Mouse (Mus musculus): ENCODE measurements around the gene B9d1.
A peak's percentile ranks its signal among the peaks of the same experiment; 100 is the strongest.

B9d1 gene

DNA sequence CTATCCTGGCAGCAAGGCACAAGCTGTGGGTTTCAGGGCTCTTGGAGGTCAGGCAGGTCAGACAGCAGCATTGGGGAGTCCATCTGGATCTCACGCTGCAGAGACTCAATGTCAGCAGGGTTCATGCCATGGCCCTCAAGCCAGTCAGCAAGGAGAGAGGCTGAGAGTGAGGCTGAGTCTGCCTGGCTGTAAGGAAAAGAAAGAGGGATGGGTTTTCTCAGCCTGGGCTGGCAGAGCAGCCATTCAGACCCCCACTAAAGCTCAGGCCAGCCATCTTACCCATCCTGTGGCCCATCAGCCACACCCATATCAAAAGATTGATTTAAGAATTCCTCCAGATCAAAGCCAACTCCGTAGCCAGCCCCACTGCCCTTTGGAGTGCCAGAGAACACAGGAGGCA lies 15.9 kb upstream of the B9d1 start:
- no peak for DNase-seq (ENCODE audit: low spot score in 2 of 2)

DNA sequence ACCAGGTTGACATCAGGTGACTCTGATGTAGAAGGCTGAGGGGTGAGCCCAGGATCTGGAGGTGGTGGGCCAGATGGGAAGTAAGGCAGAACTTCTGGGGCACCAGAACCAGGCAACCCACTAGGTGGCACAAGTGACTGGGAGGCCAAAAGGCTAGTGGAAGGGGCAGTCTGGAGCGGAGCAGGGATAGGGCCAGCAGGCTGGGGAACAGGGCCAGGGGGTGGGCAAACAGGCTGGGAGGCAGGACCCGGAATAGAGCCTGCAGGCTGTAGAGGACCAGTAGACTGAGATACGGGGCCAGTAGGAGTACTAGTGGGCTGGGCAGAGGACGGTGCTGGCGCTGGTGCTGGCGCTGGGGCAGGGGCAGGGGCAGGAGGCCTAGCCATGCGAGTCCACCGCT lies 15.1 kb upstream of the B9d1 start:
- no peak for DNase-seq (ENCODE audit: low spot score in 2 of 2)

DNA sequence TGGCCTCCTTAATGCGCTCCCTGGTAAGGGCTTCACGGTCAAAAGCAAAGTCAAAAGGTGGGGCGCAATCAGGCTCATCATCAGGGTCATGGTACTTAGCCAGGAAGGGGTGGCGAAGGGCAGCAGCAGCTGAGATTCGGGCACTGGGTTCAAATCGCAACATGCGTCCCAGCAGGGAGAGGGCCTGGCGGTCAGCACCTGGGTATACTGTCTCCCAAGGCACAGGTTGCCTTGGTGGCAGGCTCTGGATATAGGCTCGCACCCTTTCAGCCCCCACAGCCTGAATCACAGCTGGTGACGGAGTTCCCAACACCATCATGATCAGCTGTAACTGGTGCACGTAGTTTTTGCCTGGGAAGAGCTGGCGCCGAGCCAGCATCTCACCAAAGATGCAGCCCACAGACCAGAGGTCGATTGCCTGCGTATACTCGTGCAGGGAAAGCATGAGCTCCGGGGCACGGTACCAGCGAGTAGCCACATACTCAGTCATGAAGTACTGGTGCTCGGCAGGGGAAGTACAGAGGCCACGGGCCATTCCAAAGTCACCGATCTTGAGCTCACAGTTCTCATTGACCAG lies 13.9 kb upstream of the B9d1 start:
- DNase-seq (ENCODE audit: low spot score in 2 of 2) = no peak

DNA sequence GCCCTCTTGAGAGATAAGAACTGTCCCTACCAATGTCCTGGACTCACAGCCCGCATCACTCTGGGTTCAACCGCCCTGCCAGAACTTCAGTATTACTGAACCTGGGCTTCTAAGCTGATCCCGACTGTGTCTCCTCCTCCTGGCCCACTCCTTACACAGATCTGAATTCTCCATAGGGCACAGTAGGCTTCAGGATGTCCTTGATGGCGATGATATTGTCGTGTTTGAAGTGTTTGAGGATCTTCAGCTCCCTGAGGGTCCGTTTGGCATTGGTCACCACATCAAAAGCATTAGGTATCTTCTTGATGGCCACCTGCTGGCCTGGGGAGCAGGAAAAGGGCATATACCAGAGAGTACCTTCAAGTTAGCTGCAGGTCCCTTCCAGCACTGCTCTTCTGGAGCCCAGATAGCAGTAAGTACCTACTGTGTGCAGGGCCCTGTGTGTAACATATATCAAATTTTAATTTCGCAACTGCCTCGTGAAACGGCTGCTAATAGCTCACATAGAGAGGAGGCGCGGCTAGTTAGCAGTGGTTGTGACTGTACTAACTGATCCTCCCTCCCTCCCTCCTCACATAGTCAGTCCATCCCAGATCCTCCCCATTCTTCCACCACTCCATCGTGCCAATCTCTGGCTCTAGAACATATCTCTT lies 12.1 kb upstream of the B9d1 start:
- DNase-seq (ENCODE audit: low spot score in 2 of 2) = no peak

DNA sequence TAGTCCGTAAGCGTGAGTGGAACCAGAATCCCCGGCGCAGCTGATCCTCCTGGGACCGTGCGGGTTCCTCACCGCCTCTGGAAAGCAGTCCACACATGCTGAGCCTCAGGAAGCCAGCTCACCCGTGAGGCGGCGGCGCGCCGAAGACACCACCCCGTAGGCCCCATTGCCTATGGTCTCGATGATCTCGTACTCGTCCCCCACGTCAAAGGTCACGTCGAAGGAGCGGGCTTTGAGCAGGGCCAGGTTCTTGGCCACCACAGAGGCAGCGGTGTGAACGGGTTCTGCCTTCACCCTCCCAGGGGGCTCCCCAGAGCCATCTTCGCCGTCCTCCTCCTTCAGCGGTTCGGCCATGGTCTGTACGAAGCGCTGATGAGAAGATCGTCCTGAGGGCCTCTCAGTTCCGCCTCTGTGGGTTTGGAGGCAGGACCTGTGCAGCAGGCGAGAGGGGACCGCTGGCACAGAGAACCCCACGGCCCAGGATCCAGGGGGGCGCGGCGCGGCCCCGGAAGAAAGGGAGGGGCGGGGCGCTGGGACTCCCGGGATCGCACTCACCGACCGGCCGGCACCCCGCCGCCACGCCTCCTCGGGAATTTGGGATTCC lies 11.3 kb upstream of the B9d1 start:
- peak in 1 of 2 experiments; percentile 37 for DNase-seq (ENCODE audit: low spot score in 2 of 2)

DNA sequence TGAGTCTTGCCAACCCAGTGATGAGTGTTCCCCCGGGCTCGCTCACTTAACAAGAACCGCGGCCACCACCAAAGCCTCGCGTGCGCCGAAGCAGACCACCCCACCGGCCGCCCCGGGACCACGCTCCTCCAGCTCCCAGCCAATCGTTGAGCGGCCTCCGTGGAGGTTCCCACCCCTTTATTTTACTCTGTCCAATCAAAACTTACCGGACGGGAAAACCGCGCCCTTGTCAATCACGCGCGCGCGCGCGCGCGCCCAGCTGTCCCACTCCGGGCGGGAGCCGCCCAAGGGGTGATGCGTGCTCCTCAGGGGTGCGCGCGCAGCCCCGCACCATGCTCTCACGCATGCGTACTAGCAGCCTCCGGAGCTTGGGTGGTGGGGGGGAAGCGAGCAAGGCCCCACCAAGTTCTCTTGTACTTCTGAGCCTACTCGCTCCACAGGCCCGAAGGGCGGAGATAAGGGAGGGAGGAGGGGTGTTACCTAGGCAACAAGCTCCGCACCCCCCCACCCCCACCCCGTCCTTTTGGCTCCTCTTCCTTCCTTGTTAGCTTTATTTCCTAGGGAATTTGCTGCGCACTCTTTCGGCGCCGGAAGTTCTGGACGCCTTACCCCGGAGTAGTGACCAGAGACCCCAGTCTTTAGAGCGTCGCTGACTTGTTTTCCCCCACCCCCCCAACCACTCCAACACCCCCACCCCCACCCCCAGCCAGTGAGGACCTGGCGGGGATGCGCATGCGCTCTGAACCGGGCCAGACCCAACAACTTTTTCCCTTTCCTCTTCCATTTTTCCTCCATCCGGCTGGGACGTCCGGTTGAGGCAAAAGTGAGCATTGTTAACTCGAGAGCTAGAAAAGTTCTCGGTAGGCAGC lies 10.6 kb upstream of the B9d1 start, which contains the start of gene Mapk7:
Gene Mapk7 (minus strand): TSS at position 278 of the 869 bp plus-strand sequence.
- DNase-seq (ENCODE audit: low spot score in 2 of 2) = peak; percentile 93 to 96

DNA sequence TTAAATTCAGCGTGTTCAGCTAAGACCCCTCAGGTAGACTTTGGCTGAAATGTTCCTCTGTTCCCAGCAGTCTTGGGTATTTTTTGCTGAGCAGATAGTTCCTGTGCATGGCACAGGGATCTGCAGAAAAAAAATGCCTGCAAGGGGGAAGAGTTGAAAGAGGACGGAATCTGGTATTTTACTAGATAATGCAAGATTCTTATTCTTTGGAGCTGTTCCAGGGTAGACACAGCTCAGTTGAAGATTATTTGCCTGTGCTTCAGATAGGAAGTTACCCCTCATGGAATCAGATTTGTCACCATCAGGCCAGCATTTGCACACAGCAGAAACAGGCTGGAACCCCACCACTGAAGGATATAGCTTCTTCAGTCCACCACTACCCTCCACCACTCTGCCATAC lies 9.4 kb upstream of the B9d1 start:
- DNase-seq (ENCODE audit: low spot score in 2 of 2) = no peak

DNA sequence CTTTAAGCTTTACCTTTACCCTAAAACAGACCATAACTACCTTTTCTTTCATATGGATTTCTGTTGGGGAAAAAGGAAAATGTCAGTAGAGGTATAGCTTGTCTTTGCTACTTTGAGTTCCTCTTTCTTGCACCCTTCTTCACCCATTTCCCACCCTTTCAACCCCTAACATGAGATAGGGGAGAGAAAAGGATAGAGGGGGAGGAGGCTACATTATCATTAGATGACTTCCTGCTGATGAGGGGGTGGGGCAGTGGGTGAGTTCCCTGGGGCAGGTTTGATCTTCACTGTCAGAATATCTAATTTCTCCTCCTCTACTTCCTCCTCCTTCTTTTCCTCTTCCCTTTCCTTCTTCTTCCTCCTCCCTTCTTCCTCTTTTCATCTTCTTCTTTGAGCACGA lies 7.5 kb upstream of the B9d1 start:
- no peak for DNase-seq (ENCODE audit: low spot score in 2 of 2)

DNA sequence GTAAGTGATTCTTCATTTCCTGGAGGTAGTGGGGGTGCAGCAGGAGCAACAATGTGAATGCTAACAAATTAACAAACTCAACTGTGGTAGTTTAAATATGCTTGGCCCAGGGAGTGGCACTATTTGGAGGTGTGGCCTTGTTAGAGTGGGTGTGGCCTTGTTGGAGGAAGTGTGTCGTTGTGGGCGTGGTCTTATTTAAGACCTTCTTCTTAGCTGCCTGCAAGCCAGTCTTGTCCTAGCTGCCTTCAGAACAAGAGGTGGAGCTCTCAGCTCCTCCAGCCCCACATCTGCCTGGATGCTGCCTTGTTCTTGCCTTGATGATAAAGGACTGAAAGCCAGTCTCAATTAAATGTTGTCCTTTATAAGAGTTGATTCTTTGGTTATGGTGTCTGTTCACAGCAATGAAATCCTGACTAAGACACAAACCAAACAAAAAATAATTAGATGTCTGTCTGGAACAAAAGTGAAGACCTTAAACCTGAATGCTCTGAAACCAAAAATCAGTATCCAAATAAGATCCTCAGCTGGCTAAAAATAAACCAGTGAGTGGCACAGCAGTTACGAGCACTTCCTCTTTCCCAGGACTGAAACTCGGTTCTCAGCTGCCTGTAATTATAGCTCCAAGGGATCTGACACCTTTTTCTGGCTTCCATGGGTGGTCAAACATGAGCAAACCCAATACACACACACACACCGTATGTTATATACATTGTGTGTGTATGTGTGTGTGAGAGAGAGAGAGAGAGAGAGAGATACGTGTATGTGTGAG lies 6.0 kb upstream of the B9d1 start:
- no peak for DNase-seq (ENCODE audit: low spot score in 2 of 2)

DNA sequence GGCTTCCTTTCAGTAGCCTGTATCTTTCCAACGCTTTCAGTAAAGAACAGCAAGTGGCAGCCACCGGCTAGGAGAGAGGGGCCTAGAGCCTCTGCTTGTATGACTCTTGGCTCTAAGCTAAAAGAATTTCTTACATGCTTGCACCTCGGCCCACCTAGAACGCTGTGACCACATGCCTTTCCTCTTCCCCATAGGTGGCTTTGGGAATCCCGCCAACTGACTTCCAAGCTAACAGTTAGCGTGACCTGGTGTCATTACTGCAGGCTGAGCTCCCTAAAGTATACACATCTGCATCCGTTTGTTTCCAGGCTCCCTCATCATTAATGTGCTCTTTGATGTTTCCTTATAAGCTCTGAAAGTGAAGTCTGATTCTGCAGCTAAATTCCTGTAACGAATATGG lies 1.0 kb upstream of the B9d1 start:
- DNase-seq (ENCODE audit: low spot score in 2 of 2) = no peak

DNA sequence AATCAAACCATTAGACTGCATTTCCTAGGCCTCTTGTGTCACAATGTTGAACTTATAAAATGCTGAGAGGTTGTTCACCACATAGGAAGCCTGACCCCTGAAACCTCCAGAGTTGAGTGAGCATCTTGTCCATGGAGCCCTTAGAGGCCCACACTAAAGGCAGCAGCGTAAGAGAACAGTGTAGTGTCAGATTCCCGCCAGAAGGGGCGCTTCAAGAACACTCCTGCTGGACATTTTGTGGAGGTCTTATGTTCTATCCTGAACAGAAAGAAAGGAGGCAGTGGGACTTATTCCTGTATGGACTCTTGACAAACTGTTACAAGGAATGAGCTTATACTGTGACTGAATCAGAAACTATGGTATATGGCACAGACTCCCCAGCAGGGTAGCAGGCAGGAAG lies 10.0 kb downstream of the B9d1 start:
- no peak for DNase-seq (ENCODE audit: low spot score in 2 of 2)

DNA sequence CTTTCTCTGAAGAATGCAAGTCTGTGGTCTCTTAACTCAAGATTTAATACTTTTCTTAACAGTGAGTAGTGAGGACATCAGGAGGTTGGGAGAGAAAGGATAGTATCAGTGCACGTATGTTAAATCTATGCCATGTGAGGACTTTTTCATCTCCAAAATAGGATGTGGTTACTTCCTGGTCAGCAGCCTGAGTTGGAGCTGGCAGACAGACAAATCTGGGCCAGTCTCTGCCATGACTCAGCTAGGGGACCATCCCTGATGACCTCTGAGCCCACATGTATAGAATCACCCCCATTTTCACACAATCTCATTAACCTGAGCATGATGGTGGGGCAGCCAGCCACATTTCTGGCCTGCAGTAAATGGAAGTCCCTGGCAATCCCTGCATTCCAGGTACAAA lies 13.0 kb downstream of the B9d1 start:
- DNase-seq (ENCODE audit: low spot score in 2 of 2) = no peak

DNA sequence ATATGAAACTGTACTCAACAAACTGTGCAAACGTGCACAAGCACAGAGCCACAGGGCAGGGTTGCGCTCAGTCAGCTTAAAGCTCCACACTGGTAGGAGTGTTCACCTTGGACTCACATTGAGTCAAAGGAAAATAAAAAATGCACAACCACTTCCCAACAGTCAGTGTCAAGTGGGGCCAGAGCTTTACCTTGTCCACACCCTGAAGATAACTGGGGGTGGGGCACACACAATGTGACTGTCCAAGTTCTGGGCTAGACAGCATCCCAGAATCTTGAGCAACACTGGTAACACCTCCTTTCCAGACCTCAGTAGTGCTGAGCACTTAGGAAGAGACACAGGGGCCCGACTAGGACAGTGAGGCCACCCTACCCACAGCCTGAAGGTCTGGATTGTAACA lies 13.9 kb downstream of the B9d1 start:
- DNase-seq (ENCODE audit: low spot score in 2 of 2) = no peak

DNA sequence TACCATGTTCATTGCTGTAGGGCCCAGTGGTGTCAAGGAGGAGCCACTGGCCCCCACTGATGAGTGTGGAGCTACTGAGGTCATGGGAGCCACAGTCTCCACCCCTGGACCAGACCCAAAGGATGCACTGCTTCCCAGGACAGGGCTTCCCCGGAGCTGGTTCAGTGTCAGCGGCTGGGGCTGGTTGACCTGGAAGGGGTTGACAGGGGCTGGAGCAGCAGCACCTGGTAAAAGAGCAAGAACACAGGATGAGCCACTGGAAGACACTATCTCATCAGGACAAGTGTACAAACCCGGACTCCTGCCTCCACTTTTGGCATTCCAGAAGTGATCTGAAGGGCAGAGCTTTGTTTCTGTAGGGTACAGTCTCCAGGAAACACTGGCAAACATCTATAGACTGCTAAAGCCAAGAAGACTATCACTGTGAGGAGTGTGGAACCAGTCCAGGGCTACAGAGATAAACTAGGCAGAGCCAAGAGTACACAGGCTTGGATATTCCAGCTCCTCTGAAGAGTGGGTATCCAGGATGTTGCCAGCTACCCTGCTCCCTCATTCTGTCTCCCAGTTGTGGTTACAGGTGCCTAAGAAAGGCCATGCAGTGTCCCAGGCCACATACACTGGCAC lies 14.7 kb downstream of the B9d1 start:
- DNase-seq (ENCODE audit: low spot score in 2 of 2) = no peak

DNA sequence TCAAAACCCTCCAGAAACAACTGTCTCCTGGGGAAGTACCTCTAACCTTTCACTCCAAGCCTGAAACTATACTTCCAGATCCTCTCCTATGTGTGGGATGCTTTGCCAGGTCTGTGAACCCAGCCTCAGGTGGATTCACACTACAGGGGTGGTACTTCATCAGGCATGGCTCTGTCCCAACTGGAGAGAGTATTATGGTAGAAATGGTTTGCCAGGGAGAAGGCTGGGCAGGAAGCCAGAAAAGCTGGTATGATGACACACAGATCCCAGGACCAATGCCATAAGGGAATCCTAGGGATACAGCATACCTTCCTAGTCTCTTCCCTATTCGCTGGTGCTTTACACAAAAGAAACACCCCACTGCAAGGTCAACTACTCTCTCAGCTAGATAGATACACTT lies 21.9 kb downstream of the B9d1 start:
- DNase-seq (ENCODE audit: low spot score in 2 of 2) = no peak

DNA sequence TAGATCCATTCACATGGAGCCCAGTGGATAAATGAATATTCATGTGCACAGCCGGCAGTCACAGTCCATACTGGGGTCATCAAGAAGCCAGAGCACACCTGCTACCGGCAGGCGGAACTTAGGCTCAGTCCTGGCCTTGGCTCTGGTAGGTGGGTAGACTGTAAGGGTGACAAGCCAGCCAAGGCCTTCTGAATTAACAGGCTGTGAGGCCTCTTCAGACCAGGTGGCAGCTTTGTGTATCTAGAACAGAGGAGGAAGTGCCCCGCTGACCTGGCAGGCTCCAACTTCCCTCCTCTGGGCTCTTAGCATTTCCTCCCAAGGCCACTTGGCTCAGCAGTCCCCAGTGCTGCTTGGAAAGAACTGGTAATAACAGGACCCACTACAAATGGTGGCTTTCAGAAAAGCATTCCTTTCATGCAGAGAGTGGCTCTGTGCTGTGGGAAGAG lies 24.3 kb downstream of the B9d1 start:
- DNase-seq (ENCODE audit: low spot score in 2 of 2) = no peak

DNA sequence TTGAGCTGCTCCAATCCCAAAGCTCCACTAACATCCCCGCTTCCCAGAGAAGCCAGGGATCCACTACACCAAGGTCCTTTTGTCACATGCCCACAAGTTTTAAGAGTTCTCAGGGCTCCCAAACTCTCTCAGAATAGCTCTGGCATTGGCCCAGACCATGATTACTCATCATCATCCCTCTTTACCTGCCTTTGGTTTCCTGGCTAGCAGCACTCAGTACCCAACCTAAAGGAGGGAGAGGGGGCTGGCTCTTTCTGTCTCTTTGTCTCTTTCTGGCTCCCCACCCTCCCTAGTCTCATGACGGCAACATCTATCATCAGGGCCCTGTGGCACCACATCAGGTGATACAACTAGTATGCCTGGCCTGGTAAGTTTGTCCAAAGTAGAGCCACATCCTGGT lies 27.9 kb downstream of the B9d1 start:
- DNase-seq (ENCODE audit: low spot score in 2 of 2) = no peak

DNA sequence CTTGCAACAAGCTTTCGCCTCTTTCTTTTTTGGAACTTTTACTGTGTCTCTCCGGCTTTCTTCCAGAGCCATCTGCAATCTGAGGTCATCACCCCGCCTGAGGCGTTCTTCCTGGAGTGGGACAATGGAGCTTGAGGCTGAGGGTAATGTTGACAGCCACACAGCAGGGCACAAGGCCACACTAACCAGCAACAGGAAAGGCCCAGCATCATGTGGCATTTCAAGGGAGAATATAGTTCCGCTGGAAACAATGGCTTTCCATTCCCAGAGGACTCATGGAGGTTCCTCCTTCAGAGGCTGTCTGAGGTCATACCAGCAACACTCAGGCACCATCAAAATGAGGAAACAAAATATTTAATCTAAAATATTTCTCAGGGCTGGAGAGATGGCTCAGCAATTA lies 28.6 kb downstream of the B9d1 start:
- peak in 1 of 2 experiments; percentile 15 for DNase-seq (ENCODE audit: low spot score in 2 of 2)

DNA sequence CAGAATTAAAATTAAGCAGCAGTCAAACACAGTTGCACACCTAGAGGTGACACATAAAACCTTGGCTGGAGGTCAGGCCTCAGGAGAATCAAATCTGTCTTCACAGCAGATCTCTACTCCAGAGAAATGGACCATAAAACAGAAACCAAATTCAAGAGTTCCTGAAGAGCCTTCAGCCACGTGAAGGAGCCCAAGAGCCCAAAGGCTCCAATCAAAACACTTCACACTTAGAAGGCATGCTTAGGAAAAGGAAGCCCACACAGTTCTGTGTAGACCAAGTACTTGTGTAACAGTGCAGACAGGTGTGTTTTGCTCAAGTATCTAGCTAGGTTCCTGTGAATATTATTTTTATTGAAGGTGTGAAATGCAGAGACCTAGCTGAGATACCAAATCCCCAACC lies 30.6 kb downstream of the B9d1 start:
- DNase-seq (ENCODE audit: low spot score in 2 of 2) = no peak

DNA sequence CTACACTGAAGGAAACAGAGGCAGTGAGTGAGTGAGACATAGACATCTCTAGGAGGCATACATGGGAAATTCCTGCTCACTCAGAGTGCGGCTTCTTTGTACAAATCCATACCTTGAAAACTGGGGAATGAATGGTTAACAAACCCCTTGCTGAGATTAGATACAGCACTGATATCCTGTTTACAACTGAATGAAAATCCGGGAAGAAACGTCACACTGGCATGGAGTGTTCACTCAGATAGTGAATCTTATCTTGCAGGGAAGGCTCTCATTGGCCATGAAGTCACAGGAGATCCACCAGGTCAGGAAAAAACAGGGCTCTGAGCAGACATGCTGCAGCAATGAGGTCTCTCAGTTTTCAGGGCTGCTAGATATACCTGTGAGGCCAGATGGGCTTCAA lies 32.0 kb downstream of the B9d1 start:
- no peak for DNase-seq (ENCODE audit: low spot score in 2 of 2)

DNA sequence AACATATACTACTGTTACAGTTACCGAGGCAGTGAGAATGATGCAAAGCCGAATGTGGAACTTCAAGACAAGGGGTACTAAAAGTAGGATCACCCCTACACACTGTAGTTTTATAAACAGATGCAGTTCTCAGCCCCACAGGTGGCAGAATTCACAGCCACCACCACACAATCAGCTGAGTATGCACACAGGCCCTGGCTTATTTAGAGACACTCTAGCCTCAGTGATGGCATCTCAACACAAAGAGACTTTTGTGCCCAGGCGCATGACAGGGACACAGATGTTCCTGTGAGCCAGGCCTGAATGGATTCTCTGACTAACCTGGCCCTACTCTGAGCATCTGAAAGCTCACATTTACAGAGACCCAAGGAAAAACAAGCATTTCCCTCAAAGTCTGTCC lies 32.4 kb downstream of the B9d1 start:
- no peak for DNase-seq (ENCODE audit: low spot score in 2 of 2)
